Mouse (Mus musculus): ENCODE data around the gene Ppp2r1b.

- no peak for TF ChIP-seq CTCF (IDR thresholded peaks at IDR 0.05; ENCODE audit: insufficient read depth, low read length)
- no peak for TF ChIP-seq POLR2A (IDR thresholded peaks at IDR 0.05; ENCODE audit: borderline replicate concordance, extremely low read depth, low read depth, low read length)
These were observed 22.9 kb upstream of the Ppp2r1b start for GRCm38 (mm10) chr9:50822216-50822615.
